Mouse (Mus musculus) embryonic facial prominence, embryonic 12.5 days (tissue): ENCODE results near the gene Omg. TPM values are rescaled to one million over a fixed set of nuclear protein-coding genes. Genes with fewer than 3 reads are reported as not detected.

Experiments used
- ATAC-seq: fragments of 200-750 bp; cut with Nextera tagmentation; 2 replicates; pipeline ENCODE4 v1.8.0; 2017; ENCODE audit not compliant: insufficient number of reproducible peaks, insufficient read depth, low FRiP score, low TSS enrichment
- H3K27ac ChIP-seq: fragments of 300-500 bp; sonication (generic); 2 replicates; pipeline ENCODE4 v1.5.1; 2016; ENCODE audit warnings: mild to moderate bottlenecking
- H3K27me3 ChIP-seq: fragments of 300-500 bp; sonication (generic); 2 replicates; pipeline ENCODE4 v1.6.1; 2016; ENCODE audit warnings: mild to moderate bottlenecking, moderate library complexity
- H3K36me3 ChIP-seq: fragments of 300-500 bp; sonication (generic); 2 replicates; pipeline ENCODE4 v1.6.1; 2016; ENCODE audit warnings: mild to moderate bottlenecking
- H3K4me1 ChIP-seq: fragments of 300-500 bp; sonication (generic); 2 replicates; pipeline ENCODE4 v1.6.1; 2016
- H3K4me2 ChIP-seq: fragments of 300-500 bp; sonication (generic); replicated peaks from 2 replicates; pipeline ENCODE4 v1.6.1; 2016; ENCODE audit warnings: mild to moderate bottlenecking, moderate library complexity
- H3K4me3 ChIP-seq: fragments of 300-500 bp; sonication (generic); 2 replicates; pipeline ENCODE4 v1.5.1; 2016; ENCODE audit warnings: mild to moderate bottlenecking
- H3K9ac ChIP-seq: fragments of 300-500 bp; sonication (generic); 2 replicates; pipeline ENCODE4 v1.6.1; 2016; ENCODE audit warnings: mild to moderate bottlenecking, moderate library complexity
- H3K9me3 ChIP-seq: fragments of 300-500 bp; sonication (generic); 2 replicates; pipeline ENCODE4 v1.6.1; 2016; ENCODE audit warnings: mild to moderate bottlenecking, moderate library complexity
- WGBS: fragments of 180-500 bp; shearing (Covaris S2); methylation state at CpG from one replicate; pipeline ENCODE4 v1.1.7; 2016; 5-methylcytosine and 5-hydroxymethylcytosine counted together
- polyA plus RNA-seq: library from polyadenylated mRNA; unstranded; fragments of >200 nt; fragmentation: Nextera tagmentation; extraction: Ambion mirVana; gene quantifications from 2 replicates; pipeline ENCODE4 v1.2.1, GENCODE M21; 2016

Omg gene
- 0.32 and 0.51 TPM in 2 replicates for polyA plus RNA-seq

DNA sequence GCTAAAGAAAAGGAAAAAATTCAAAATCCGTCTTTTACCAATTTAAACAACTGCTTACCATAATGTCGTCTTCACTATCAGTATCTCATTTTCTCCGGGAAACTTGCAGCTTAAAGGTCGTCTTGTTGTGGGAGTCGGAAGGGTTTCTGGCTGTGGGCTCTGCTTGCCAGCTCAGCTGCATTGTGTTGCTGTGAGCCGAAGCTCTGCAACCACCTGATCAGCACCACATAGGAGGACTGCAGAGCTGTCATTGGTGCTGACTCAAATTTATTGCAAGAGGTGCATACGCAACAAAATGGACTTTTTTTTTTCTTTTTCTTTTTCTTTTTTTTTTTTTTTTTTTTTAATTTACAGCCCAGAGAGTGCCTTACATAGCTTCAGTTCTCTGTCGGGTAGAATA lies at the start of gene Omg:
Gene Omg (minus strand): TSS at position 240 of the 400 bp plus-strand sequence.
- no peak for ATAC-seq
- Histone ChIP-seq H3K36me3 (0 out of 2 replicates have a peak, but pooled peaks cover 3% of the 10 kb centered on the region), H3K4me3 (no peak within 1 kb of the TSS), H3K4me1 (no peaks in the 10 kb centered on the region), H3K4me2 (no peak within 1 kb of the TSS), H3K9ac (no peak within 1 kb of the TSS), H3K9me3 (no peaks in the 10 kb centered on the region), H3K27me3 (no peaks in the 10 kb centered on the region), H3K27ac (no peak within 1 kb of the TSS)
- WGBS = 57% methylated on average over 8 of the region's 8 CpGs

DNA sequence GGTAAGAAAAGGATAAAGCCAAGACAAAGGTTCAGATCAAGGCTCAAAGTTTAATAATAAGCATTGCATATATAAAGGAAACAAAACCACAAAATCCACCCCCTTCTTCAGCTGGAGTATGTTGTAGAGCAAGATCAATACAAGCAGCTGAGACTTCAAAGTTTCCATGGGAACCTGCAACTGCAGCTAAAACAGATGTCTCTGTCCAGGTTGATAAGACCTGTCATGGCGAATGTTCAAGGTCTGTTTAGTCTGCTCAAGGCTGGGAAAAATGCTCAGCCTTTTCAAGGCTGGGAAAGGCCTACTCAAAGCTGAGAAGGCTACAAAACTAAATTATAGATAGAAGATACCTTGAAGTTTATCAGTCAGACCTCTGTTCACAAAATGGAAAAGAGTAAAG lies 48.7 kb upstream of the Omg start:
- H3K27ac ChIP-seq = no peak overlapping the region
- peaks cover 75% of the 10 kb centered on the region for H3K36me3 ChIP-seq
- no peak overlapping the region for H3K9ac ChIP-seq
- WGBS = 81% methylated on average over 1 of the region's 1 CpGs
- H3K4me1 ChIP-seq = no peaks in the 10 kb centered on the region
- no peaks in the 10 kb centered on the region for H3K9me3 ChIP-seq
- H3K27me3 ChIP-seq = no peaks in the 10 kb centered on the region
- H3K4me2 ChIP-seq = no peak overlapping the region
- ATAC-seq = no peak
- no peak overlapping the region for H3K4me3 ChIP-seq

DNA sequence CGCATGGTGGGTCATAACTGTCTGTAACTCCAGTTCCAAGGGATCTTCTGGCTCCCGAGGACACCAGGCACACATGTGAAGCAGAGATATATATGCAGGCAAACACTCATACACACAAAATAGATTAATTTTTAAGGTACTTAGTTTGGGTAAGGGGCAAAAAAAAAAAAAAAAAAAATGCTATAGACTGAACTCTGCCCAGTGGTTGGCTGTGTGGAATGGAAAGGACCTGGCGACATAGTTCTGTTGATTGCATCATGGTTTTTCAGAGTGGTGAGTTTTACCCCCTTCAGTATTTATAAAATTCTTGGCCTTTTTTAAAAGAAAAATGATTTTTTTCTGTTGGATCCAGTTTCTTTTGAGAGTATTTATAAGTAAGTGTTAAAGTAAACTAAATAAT lies 32.4 kb upstream of the Omg start:
- H3K4me3 ChIP-seq = no peak overlapping the region
- H3K4me1 ChIP-seq = no peaks in the 10 kb centered on the region
- no peaks in the 10 kb centered on the region for H3K9me3 ChIP-seq
- no peaks in the 10 kb centered on the region for H3K27me3 ChIP-seq
- no peak overlapping the region for H3K27ac ChIP-seq
- H3K36me3 ChIP-seq = peaks cover 33% of the 10 kb centered on the region
- 91% methylated on average over 3 of the region's 3 CpGs for WGBS
- no peak overlapping the region for H3K9ac ChIP-seq
- no peak for ATAC-seq
- no peak overlapping the region for H3K4me2 ChIP-seq

DNA sequence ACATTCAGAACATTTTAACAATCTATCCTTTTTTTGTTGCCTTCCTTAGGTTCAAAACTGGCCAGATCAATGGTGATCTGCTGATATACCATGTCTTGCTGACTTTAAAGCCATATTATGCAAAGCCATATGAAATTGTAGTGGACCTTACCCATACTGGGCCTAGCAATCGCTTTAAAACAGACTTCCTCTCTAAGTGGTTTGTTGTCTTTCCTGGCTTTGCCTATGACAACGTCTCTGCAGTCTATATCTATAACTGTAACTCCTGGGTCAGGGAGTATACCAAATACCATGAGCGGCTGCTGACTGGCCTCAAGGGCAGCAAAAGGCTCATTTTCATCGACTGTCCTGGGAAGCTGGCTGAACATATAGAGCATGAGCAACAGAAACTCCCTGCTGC lies 31.7 kb upstream of the Omg start:
- Histone ChIP-seq H3K27me3 (no peaks in the 10 kb centered on the region), H3K4me3 (no peak overlapping the region), H3K27ac (no peak overlapping the region), H3K4me1 (no peaks in the 10 kb centered on the region), H3K4me2 (no peak overlapping the region), H3K36me3 (peaks cover 32% of the 10 kb centered on the region), H3K9me3 (no peaks in the 10 kb centered on the region), H3K9ac (no peak overlapping the region)
- no peak for ATAC-seq
- WGBS = 90% methylated on average over 4 of the region's 4 CpGs

DNA sequence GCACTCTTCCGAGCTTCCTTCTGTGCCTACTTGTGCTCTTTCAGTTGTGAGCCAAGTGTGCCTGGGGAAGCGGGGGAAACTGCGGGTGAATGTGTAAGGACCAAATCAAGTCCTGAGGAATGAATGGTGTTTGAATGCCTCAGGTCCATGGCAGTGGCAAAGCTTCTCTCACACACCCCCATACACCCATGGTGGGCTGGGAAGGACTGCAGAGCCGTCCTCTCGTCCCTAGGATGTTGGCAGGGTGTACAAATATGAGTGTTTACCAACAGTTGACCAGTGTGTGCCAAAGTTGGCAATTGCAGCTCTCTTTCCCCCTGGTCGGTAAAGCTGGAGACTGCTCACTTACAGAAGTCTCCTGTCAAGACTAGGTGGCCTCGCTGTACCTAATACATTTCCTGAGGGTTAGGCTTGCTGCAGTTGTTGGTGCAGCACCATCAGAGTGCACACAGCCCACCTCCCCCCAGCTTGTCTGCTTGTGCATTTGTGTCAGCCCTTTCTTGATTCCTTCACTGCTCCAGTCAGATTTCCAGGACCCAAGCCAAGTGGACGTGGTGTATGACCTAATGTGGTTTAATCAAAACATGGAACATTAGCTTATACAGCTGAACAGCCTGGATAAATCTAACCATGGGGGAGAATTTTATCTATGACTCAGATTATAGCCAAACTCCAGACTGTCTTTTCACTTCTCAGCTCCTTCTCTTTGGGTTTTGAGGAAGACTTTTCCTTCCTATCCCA lies 30.2 kb upstream of the Omg start:
- peaks cover 25% of the 10 kb centered on the region for H3K36me3 ChIP-seq
- no peaks in the 10 kb centered on the region for H3K9me3 ChIP-seq
- H3K4me2 ChIP-seq = no peak overlapping the region
- no peak overlapping the region for H3K4me3 ChIP-seq
- H3K4me1 ChIP-seq = no peaks in the 10 kb centered on the region
- no peak overlapping the region for H3K27ac ChIP-seq
- 84% methylated on average over 8 of the region's 8 CpGs for WGBS
- H3K27me3 ChIP-seq = no peaks in the 10 kb centered on the region
- no peak for ATAC-seq
- no peak overlapping the region for H3K9ac ChIP-seq

DNA sequence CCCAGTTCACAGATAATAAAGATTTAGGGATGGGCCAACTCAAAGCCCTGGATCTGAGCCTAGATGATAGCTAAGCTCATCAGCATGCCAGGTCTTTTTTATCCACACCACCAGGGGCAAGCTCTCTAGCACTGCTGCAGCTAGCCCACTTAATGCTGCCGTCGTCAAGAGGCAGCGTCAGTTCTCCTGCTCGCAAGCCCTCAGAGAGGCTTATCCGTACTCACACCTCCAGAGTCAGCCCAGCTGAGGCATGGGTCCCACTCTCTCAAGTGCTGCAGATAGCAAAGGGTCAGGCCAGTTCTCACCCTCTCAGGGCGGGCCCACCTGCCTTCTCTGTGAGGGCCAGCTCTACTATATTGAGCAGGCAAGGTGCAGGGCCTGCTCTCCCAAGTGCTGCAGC lies 29.4 kb upstream of the Omg start:
- Histone ChIP-seq H3K27ac (no peak overlapping the region), H3K27me3 (no peaks in the 10 kb centered on the region), H3K9me3 (no peaks in the 10 kb centered on the region), H3K4me3 (no peak overlapping the region), H3K4me1 (no peaks in the 10 kb centered on the region), H3K36me3 (peaks cover 26% of the 10 kb centered on the region), H3K9ac (no peak overlapping the region), H3K4me2 (no peak overlapping the region)
- no peak for ATAC-seq
- WGBS = 92% methylated on average over 6 of the region's 6 CpGs

DNA sequence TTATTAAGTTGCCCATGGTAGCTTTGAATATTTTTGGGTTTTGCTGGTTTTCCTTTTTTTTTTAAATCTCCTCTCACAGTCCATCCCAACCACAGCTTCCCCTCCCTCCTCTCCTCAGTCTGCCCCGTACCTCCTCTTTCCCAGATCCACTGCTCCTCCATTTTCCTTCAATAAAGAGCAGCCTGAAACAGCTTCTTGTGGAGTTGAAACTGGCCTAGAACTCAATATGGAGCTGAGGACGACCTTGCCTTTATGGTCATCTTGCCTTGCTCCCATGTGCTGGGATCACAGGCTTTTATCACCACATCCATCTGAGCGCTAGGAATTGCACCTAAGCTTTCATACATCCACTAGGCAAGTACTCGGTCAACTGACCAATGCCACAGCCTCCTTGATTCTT lies 27.6 kb upstream of the Omg start:
- Histone ChIP-seq H3K27ac (no peak overlapping the region), H3K27me3 (no peaks in the 10 kb centered on the region), H3K4me1 (no peaks in the 10 kb centered on the region), H3K4me3 (no peak overlapping the region), H3K36me3 (peaks cover 15% of the 10 kb centered on the region; the same call in 1 of the 2 replicates), H3K9me3 (no peaks in the 10 kb centered on the region), H3K9ac (no peak overlapping the region), H3K4me2 (no peak overlapping the region)
- WGBS = 91% methylated on average over 4 of the region's 4 CpGs
- ATAC-seq = no peak

DNA sequence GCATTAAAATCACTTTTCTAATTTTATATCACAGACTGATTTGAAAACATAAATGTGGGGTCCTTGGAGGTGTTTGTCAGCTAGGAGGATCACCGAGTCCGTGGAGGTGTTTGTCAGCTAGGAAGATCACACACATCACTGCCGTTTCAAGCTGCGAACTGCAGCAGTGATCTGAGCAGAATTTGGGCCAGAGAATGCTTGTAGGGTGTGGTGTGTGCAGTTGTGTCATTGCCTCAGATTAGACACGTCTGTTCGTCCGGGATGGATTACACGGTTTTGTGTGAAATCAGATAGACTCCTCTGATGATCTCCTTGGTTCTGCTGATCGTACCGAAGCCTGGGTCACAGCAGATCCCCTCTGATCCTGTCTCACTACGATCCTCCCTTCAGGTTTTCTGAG lies 26.9 kb upstream of the Omg start:
- H3K9ac ChIP-seq = no peak overlapping the region
- H3K4me1 ChIP-seq = no peaks in the 10 kb centered on the region
- H3K36me3 ChIP-seq = 0 out of 2 replicates have a peak, but pooled peaks cover 13% of the 10 kb centered on the region
- H3K27me3 ChIP-seq = no peaks in the 10 kb centered on the region
- H3K27ac ChIP-seq = no peak overlapping the region
- no peak for ATAC-seq
- H3K9me3 ChIP-seq = no peaks in the 10 kb centered on the region
- 89% methylated on average over 11 of the region's 11 CpGs for WGBS
- no peak overlapping the region for H3K4me3 ChIP-seq
- H3K4me2 ChIP-seq = no peak overlapping the region

DNA sequence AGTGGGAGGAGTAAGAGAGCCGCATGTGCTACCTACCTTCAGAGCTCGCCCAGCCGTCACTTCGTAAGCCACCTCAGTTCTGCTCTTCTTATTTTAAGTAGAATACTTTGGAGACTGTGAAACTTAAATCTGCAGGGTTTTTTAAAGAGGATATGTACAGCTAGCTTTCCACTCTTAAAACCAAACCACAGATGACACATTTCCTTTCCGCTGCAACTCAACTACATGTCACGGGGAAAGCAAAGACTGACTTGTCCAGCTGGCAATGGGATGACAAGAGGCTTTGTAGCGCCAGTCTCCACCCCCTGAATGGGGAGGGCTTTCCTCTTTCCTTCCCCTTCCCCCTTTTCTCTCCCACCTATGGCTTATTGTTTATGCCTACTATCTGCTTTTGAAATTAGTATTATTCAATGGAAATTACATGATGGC lies 26.5 kb upstream of the Omg start, which contains the start of the genes Evi2 and Evi2a:
Gene Evi2 (minus strand): TSS at position 257 of the 429 bp plus-strand sequence.
Gene Evi2a (minus strand): TSS at position 277 of the 429 bp plus-strand sequence.
- H3K27me3 ChIP-seq = no peaks in the 10 kb centered on the region
- H3K9me3 ChIP-seq = no peaks in the 10 kb centered on the region
- 0 out of 2 replicates have a peak, but pooled peaks cover 13% of the 10 kb centered on the region for H3K36me3 ChIP-seq
- H3K4me2 ChIP-seq = no peak within 1 kb of the TSS
- no peak within 1 kb of the TSS for H3K27ac ChIP-seq
- 86% methylated on average over 7 of the region's 7 CpGs for WGBS
- no peak within 1 kb of the TSS for H3K9ac ChIP-seq
- no peak for ATAC-seq
- no peak within 1 kb of the TSS for H3K4me3 ChIP-seq
- H3K4me1 ChIP-seq = no peaks in the 10 kb centered on the region

DNA sequence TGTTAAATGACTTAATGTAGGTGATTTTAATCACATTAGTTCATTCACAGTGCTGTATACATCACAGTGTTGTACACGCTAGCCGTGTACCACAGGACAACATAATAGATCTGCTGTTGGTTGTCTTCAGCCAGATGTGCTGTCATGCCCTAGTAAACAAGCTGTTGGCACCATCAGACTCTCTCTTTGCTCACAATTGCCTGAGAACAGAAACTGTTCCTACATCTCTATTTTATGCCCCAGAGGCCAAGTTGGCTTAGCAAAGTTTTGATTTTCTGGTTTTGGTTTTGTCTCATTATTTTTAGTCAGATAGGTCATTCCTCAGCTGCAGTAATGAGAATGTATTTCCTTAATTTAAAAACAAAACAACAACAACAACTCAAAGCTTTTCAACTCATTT lies 25.9 kb upstream of the Omg start:
- Histone ChIP-seq H3K4me1 (no peaks in the 10 kb centered on the region), H3K27me3 (no peaks in the 10 kb centered on the region), H3K4me3 (no peak overlapping the region), H3K36me3 (0 out of 2 replicates have a peak, but pooled peaks cover 13% of the 10 kb centered on the region), H3K9me3 (no peaks in the 10 kb centered on the region), H3K9ac (no peak overlapping the region), H3K27ac (no peak overlapping the region), H3K4me2 (no peak overlapping the region)
- WGBS = 94% methylated on average over 2 of the region's 2 CpGs
- ATAC-seq = no peak

DNA sequence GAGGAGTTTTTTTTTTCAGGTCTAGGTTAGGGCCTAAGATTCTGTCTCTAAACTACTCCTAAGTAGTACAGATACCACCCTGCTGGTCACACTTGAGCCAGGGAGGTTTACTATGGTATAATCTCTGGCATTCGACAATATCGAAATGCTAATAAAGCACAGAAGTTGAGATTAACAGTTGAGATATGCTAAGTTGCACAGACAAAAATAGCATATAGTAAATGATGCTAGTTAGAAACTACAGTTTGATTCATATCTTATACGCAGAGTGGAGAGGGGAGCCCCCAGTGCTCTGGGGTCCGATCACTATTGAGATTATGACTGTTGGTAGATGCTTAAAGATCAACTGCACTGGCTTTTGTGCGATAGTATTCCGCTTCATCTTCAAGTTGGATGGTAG lies 25.3 kb upstream of the Omg start:
- Histone ChIP-seq H3K36me3 (0 out of 2 replicates have a peak, but pooled peaks cover 13% of the 10 kb centered on the region), H3K9me3 (no peaks in the 10 kb centered on the region), H3K4me1 (no peaks in the 10 kb centered on the region), H3K4me2 (no peak overlapping the region), H3K27ac (no peak overlapping the region), H3K4me3 (no peak overlapping the region), H3K27me3 (no peaks in the 10 kb centered on the region), H3K9ac (no peak overlapping the region)
- WGBS = 95% methylated on average over 6 of the region's 6 CpGs
- ATAC-seq = no peak

DNA sequence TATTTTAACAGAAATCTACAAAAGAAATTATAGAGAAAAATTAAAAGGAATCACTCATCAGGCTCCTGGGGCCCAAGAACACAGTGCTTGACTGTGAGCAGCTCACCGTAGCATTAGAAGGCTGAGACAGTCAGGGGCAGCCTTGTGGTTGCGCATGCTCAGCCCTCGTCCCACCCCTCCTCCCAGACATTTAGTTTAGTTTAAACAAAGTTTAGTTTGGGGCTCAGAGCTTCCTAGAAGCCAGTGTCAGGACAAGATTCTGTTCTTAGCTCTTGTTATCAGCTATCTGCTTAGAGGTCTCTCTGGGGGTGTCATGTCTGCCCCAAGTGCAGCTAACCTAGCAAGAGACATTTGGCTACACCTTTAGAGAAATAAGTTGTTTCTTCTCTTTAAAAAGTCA lies 24.7 kb upstream of the Omg start:
- ATAC-seq = no peak
- Histone ChIP-seq H3K4me3 (no peak overlapping the region), H3K4me2 (no peak overlapping the region), H3K27ac (no peak overlapping the region), H3K9ac (no peak overlapping the region), H3K27me3 (no peaks in the 10 kb centered on the region), H3K36me3 (0 out of 2 replicates have a peak, but pooled peaks cover 13% of the 10 kb centered on the region), H3K9me3 (no peaks in the 10 kb centered on the region), H3K4me1 (peaks cover 1% of the 10 kb centered on the region; the same call in 1 of the 2 replicates)
- 91% methylated on average over 3 of the region's 3 CpGs for whole genome bisulfite sequencing
